Mouse (Mus musculus) limb, embryonic 13.5 days (tissue): ENCODE results near the gene Prtn3. TPM values are rescaled to one million over a fixed set of nuclear protein-coding genes. Genes with fewer than 3 reads are reported as not detected.

Experiments used
- ATAC-seq: fragments of 200-750 bp; cut with Nextera tagmentation; 2 replicates; pipeline ENCODE4 v1.8.0; 2017; ENCODE audit warnings: low read depth, moderate number of reproducible peaks, moderate TSS enrichment; ENCODE audit not compliant: low FRiP score
- H3K27ac ChIP-seq: fragments of 300-500 bp; sonication (generic); 2 replicates; pipeline ENCODE4 v1.5.1; 2015; ENCODE audit warnings: inconsistent platforms, mild to moderate bottlenecking, moderate library complexity
- H3K27me3 ChIP-seq: fragments of 300-500 bp; sonication (generic); 2 replicates; pipeline ENCODE4 v1.6.1; 2015; ENCODE audit warnings: mild to moderate bottlenecking, inconsistent platforms
- H3K36me3 ChIP-seq: fragments of 300-500 bp; sonication (generic); 2 replicates; pipeline ENCODE4 v1.6.1; 2015; ENCODE audit warnings: inconsistent platforms, mild to moderate bottlenecking, moderate library complexity
- H3K4me1 ChIP-seq: fragments of 300-500 bp; sonication (generic); 2 replicates; pipeline ENCODE4 v1.6.1; 2015; ENCODE audit warnings: inconsistent platforms
- H3K4me2 ChIP-seq: fragments of 300-500 bp; sonication (generic); replicated peaks from 2 replicates; pipeline ENCODE4 v1.6.1; 2015; ENCODE audit warnings: inconsistent platforms, mild to moderate bottlenecking, moderate library complexity
- H3K4me3 ChIP-seq: fragments of 300-500 bp; sonication (generic); 2 replicates; pipeline ENCODE4 v1.5.1; 2015; ENCODE audit warnings: moderate library complexity, mild to moderate bottlenecking, inconsistent platforms
- H3K9ac ChIP-seq: fragments of 300-500 bp; sonication (generic); 2 replicates; pipeline ENCODE4 v1.6.1; 2015; ENCODE audit warnings: mild to moderate bottlenecking, inconsistent platforms
- H3K9me3 ChIP-seq: fragments of 300-500 bp; sonication (generic); 2 replicates; pipeline ENCODE4 v1.6.1; 2016; ENCODE audit warnings: inconsistent platforms
- WGBS: fragments of 180-500 bp; shearing (Covaris S2); methylation state at CpG from one replicate; pipeline ENCODE4 v1.1.7; 2015; 5-methylcytosine and 5-hydroxymethylcytosine counted together
- polyA plus RNA-seq: library from polyadenylated mRNA; unstranded; fragments of >200 nt; fragmentation: Nextera tagmentation; extraction: Ambion mirVana; gene quantifications from 2 replicates; pipeline ENCODE4 v1.2.1, GENCODE M21; 2015

Prtn3 gene
- polyA plus RNA-seq, 1 experiment from 2014 or later = 11.1 TPM

GRCm38 (mm10) chr10:79865189-79865601 lies 9.1 kb upstream of the Prtn3 start:
- Histone ChIP-seq H3K9ac (no peak overlapping the region), H3K4me3 (no peak overlapping the region), H3K4me2 (no peak overlapping the region), H3K4me1 (peaks cover 16% of the 10 kb centered on the region), H3K27me3 (no peaks in the 10 kb centered on the region), H3K36me3 (peaks cover 90% of the 10 kb centered on the region), H3K9me3 (no peaks in the 10 kb centered on the region), H3K27ac (0 out of 2 replicates have a peak overlapping the region, but pooled peaks have one; percentile 45)
- 0 out of 2 replicates have a peak, but pooled peaks have one; percentile 21 for ATAC-seq
- WGBS = 64% methylated on average over 12 of the region's 12 CpGs

- peaks cover 87% of the 10 kb centered on the region for H3K36me3 ChIP-seq
- H3K9ac ChIP-seq = no peak overlapping the region
- no peak overlapping the region for H3K4me2 ChIP-seq
- no peaks in the 10 kb centered on the region for H3K27me3 ChIP-seq
- no peak for ATAC-seq
- 75% methylated on average over 19 of the region's 19 CpGs for WGBS
- 0 out of 2 replicates have a peak overlapping the region, but pooled peaks have one; percentile 28 for H3K27ac ChIP-seq
- H3K4me1 ChIP-seq = peaks cover 11% of the 10 kb centered on the region
- H3K4me3 ChIP-seq = no peak overlapping the region
- H3K9me3 ChIP-seq = no peaks in the 10 kb centered on the region
These were observed 8.4 kb upstream of the Prtn3 start for GRCm38 (mm10) chr10:79865801-79866295.

GRCm38 (mm10) chr10:79866601-79867000 lies 7.7 kb upstream of the Prtn3 start:
- WGBS = 62% methylated on average over 11 of the region's 11 CpGs

GRCm38 (mm10) chr10:79871845-79872244 lies 2.4 kb upstream of the Prtn3 start:
- ATAC-seq = no peak
- Histone ChIP-seq H3K4me2 (no peak overlapping the region), H3K9ac (no peak overlapping the region), H3K36me3 (peaks cover 40% of the 10 kb centered on the region), H3K4me1 (peaks cover 22% of the 10 kb centered on the region), H3K9me3 (no peaks in the 10 kb centered on the region), H3K4me3 (no peak overlapping the region), H3K27me3 (no peaks in the 10 kb centered on the region), H3K27ac (no peak overlapping the region)
- WGBS = 93% methylated on average over 8 of the region's 8 CpGs

More at GRCm38 (mm10) chr10:79866601-79867000, 7.7 kb upstream of the Prtn3 start:
- Histone ChIP-seq H3K4me2 (no peak overlapping the region), H3K27me3 (no peaks in the 10 kb centered on the region), H3K4me3 (no peak overlapping the region), H3K27ac (no peak overlapping the region), H3K36me3 (peaks cover 87% of the 10 kb centered on the region), H3K4me1 (peaks cover 5% of the 10 kb centered on the region), H3K9ac (no peak overlapping the region), H3K9me3 (no peaks in the 10 kb centered on the region)
- ATAC-seq = no peak

GRCm38 (mm10) chr10:79872862-79873261 lies 1.4 kb upstream of the Prtn3 start:
- Histone ChIP-seq H3K4me1 (peaks cover 22% of the 10 kb centered on the region), H3K27me3 (no peaks in the 10 kb centered on the region), H3K4me3 (peak overlapping the region; percentile 79), H3K9me3 (no peaks in the 10 kb centered on the region), H3K27ac (peak overlapping the region; percentile 86; the same call in 1 of the 2 replicates), H3K9ac (peak overlapping the region; percentile 94), H3K4me2 (peak overlapping the region; percentile 76), H3K36me3 (peaks cover 32% of the 10 kb centered on the region)
- 34% methylated on average over 3 of the region's 3 CpGs for WGBS
- no peak for ATAC-seq

GRCm38 (mm10) chr10:79873313-79873712 lies 963 bp upstream of the Prtn3 start:
- Histone ChIP-seq H3K4me3 (peak overlapping the region; percentile 79), H3K4me2 (peak overlapping the region; percentile 76), H3K9me3 (no peaks in the 10 kb centered on the region), H3K36me3 (peaks cover 30% of the 10 kb centered on the region), H3K27me3 (no peaks in the 10 kb centered on the region), H3K4me1 (peaks cover 22% of the 10 kb centered on the region), H3K27ac (peak overlapping the region; percentile 86), H3K9ac (peak overlapping the region; percentile 94)
- WGBS = 6% methylated on average over 6 of the region's 6 CpGs
- no peak for ATAC-seq

- H3K27ac ChIP-seq = peak overlapping the region; percentile 86
- ATAC-seq = no peak; the same call in 1 of the 2 replicates
- peak overlapping the region; percentile 94 for H3K9ac ChIP-seq
- peak overlapping the region; percentile 76 for H3K4me2 ChIP-seq
- H3K4me3 ChIP-seq = peak overlapping the region; percentile 79
- peaks cover 28% of the 10 kb centered on the region for H3K36me3 ChIP-seq
- no peaks in the 10 kb centered on the region for H3K27me3 ChIP-seq
- 2% methylated on average over 26 of the region's 26 CpGs for WGBS
- H3K4me1 ChIP-seq = peaks cover 22% of the 10 kb centered on the region
- H3K9me3 ChIP-seq = no peaks in the 10 kb centered on the region
These were observed 474 bp upstream of the Prtn3 start for GRCm38 (mm10) chr10:79873715-79874289.

GRCm38 (mm10) chr10:79877174-79877573 lies 2.9 kb downstream of the Prtn3 start:
- Histone ChIP-seq H3K36me3 (no peaks in the 10 kb centered on the region), H3K4me1 (peaks cover 30% of the 10 kb centered on the region), H3K9me3 (no peaks in the 10 kb centered on the region), H3K4me2 (no peak overlapping the region), H3K4me3 (no peak overlapping the region), H3K9ac (no peak overlapping the region), H3K27ac (no peak overlapping the region), H3K27me3 (peaks cover 3% of the 10 kb centered on the region; the same call in 1 of the 2 replicates)
- no peak for ATAC-seq
- 43% methylated on average over 1 of the region's 1 CpGs for WGBS

- 50% methylated on average over 12 of the region's 12 CpGs for WGBS
- no peaks in the 10 kb centered on the region for H3K36me3 ChIP-seq
- H3K4me2 ChIP-seq = no peak overlapping the region
- H3K27ac ChIP-seq = no peak overlapping the region
- no peak overlapping the region for H3K9ac ChIP-seq
- peaks cover 7% of the 10 kb centered on the region for H3K27me3 ChIP-seq
- peaks cover 31% of the 10 kb centered on the region for H3K4me1 ChIP-seq
- no peak for ATAC-seq
- no peak overlapping the region for H3K4me3 ChIP-seq
- H3K9me3 ChIP-seq = no peaks in the 10 kb centered on the region
These were observed 3.5 kb downstream of the Prtn3 start for GRCm38 (mm10) chr10:79877757-79878156.

GRCm38 (mm10) chr10:79879527-79879926 lies 5.3 kb downstream of the Prtn3 start:
- H3K4me2 ChIP-seq = no peak overlapping the region
- no peak overlapping the region for H3K27ac ChIP-seq
- H3K36me3 ChIP-seq = no peaks in the 10 kb centered on the region
- H3K4me1 ChIP-seq = peaks cover 32% of the 10 kb centered on the region
- peaks cover 14% of the 10 kb centered on the region for H3K27me3 ChIP-seq
- no peaks in the 10 kb centered on the region for H3K9me3 ChIP-seq
- 0 out of 2 replicates have a peak overlapping the region, but pooled peaks have one; percentile 39 for H3K9ac ChIP-seq
- 34% methylated on average over 3 of the region's 3 CpGs for WGBS
- ATAC-seq = no peak
- H3K4me3 ChIP-seq = no peak overlapping the region

GRCm38 (mm10) chr10:79880721-79881120 lies 6.4 kb downstream of the Prtn3 start:
- no peak for ATAC-seq
- H3K27me3 ChIP-seq = peaks cover 14% of the 10 kb centered on the region
- H3K9me3 ChIP-seq = no peaks in the 10 kb centered on the region
- H3K27ac ChIP-seq = no peak overlapping the region
- H3K9ac ChIP-seq = no peak overlapping the region
- H3K4me1 ChIP-seq = peaks cover 23% of the 10 kb centered on the region
- H3K36me3 ChIP-seq = no peaks in the 10 kb centered on the region
- H3K4me3 ChIP-seq = no peak overlapping the region
- H3K4me2 ChIP-seq = no peak overlapping the region
- WGBS = 13% methylated on average over 9 of the region's 9 CpGs

- 6% methylated on average over 22 of the region's 22 CpGs for WGBS
- Histone ChIP-seq H3K27me3 (peaks cover 14% of the 10 kb centered on the region), H3K27ac (no peak overlapping the region), H3K9ac (peak overlapping the region; percentile 36; the same call in 1 of the 2 replicates), H3K4me1 (peaks cover 23% of the 10 kb centered on the region), H3K4me3 (peak overlapping the region; percentile 24), H3K4me2 (peak overlapping the region; percentile 57), H3K9me3 (no peaks in the 10 kb centered on the region), H3K36me3 (no peaks in the 10 kb centered on the region)
- ATAC-seq = peak; percentile 9; the same call in 1 of the 2 replicates
These were observed 7.7 kb downstream of the Prtn3 start for GRCm38 (mm10) chr10:79881981-79882380.
